Mouse (Mus musculus) kidney, adult 11 months (tissue): ENCODE measurements around the gene Kif18a.

Experiments
- DNase-seq: peaks from one replicate; pipeline ENCODE4 v3.0.0; 2022

Gene Kif18a

GRCm38 (mm10) chr2:109280600-109281340 lies at the start of gene Kif18a, which contains the start of gene Mettl15:
Gene Kif18a, plus strand, starts transcription at chr2:109280738.
Gene Mettl15, minus strand, starts transcription at chr2:109280748.
- DNase-seq: peak; percentile 97

DNA sequence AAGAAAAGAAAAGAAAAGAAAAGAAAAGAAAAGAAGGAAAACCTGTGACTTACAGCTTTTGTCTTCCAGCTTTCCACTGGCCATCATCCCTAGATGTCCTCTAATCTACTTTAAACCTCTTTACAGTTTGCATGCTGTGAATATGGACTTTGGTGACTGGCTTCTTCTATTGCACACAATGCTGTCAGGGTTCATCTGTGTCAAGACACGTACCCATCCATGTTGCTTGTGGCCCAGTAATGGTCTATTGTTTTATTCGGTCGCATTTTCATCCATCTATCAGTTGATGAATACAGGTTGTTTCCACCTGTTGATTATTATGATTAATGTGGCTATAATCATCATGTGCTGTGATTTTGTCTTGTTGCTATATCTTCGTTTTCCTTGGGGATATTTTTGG lies 46.7 kb upstream of the Kif18a start:
- no peak for DNase-seq

DNA sequence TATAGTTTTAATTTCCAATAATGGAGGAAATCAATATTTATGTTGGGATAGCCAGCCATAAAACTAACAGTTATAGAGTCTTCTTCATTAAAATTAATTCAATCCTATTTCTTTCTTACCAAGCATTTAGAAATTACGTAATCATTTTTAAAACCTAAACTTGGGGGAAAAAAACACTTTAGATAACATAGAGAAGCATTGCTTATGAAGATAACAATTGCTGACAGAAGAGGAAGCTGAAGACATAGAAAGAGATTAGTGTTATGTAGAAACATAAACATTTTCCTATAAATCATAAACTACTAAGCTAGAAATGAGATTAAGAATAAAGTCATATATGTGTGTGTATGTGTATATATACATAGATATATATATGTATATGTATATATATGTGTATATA lies 44.8 kb upstream of the Kif18a start:
- no peak for DNase-seq

GRCm38 (mm10) chr2:109241947-109242346 lies 38.6 kb upstream of the Kif18a start:
- no peak for DNase-seq

- DNase-seq: no peak
These were observed 17.8 kb upstream of the Kif18a start for GRCm38 (mm10) chr2:109262779-109263178.

DNA sequence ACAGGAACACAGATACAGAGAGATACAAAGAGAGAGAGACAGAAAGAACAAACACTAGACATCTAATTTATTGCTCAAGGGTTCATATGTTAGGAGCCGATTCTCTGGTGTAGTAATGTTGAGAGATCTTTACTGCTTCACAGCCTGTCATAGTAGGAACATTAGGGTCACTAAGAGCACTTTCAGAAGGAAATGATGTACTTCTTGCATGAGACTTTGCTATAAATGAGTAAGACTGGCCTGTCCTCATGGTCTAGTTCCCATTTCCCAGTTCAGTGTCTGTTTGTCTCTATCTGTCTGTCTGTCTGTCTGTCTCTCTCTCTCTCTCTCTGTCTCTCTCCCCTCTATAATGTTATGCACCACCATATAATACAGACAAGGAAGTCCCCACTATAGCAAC lies 7.4 kb upstream of the Kif18a start:
- DNase-seq: no peak

DNA sequence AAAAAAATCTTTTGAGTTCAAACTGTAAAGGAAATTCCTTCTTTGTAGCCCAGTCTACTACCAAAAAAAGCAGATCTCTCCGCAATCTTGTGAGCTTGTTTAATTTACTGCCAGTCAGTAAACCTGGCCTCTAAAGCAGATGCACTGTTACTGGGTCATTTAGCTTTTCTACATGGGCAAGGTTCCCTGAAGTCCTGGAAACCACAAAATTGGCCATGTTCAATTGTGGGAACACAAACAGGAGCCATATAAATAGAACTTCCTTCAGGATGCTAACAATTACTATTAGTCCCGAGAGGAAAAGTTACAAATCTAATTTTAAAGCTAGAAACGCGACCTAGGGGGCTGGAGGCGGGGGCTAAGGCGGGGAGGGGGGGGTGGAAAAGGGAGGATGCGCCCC lies 2.9 kb upstream of the Kif18a start:
- no peak for DNase-seq

DNA sequence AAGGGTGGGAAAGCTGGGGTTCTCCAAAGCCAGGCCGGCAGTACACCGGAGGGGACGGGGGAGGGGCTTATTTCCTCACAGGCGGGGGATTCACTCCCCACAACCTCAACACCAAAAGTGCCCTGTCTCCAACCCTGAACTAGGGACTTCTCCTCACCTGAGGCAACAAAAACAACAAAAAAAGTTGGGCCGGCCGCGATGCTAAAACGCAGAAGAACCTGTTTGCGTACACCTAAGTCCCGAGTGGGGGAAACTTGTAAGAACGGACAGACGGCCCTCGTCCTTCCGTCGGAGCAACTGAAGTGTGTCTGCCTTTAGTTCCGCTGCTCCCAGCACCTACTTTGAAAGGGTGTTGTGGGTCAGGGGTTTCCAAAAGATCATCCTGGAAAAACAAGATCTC lies 2.5 kb upstream of the Kif18a start:
- DNase-seq: peak; percentile 48

- no peak for DNase-seq
These were observed 302 bp upstream of the Kif18a start for GRCm38 (mm10) chr2:109280272-109280599.

- no peak for DNase-seq
These were observed 778 bp downstream of the Kif18a start for GRCm38 (mm10) chr2:109281341-109281690.

DNA sequence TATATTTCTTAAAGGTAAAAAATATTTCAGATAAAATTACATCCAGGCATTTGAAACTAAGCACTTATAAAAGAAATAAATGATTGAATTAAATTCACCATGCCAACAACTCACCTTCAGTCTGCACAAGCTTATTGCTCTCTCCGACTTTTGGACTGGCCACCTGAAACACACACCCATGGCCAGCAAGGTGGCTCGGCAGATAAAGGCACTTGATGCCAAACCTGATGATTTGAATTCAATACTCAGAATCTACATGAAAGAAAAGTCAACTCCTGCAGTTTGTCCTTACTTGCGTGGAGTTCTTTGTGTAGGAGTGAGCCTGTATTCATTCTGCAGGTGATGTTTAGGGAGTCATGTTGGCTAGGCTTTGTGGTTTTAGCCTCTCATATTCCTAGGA lies 3.6 kb downstream of the Kif18a start:
- no peak for DNase-seq

- DNase-seq: no peak
These were observed 8.8 kb downstream of the Kif18a start for GRCm38 (mm10) chr2:109289327-109289726.

- DNase-seq: no peak
These were observed 15.7 kb downstream of the Kif18a start for GRCm38 (mm10) chr2:109296264-109296663.

- no peak for DNase-seq
These were observed 17.6 kb downstream of the Kif18a start for GRCm38 (mm10) chr2:109298160-109298559.

DNA sequence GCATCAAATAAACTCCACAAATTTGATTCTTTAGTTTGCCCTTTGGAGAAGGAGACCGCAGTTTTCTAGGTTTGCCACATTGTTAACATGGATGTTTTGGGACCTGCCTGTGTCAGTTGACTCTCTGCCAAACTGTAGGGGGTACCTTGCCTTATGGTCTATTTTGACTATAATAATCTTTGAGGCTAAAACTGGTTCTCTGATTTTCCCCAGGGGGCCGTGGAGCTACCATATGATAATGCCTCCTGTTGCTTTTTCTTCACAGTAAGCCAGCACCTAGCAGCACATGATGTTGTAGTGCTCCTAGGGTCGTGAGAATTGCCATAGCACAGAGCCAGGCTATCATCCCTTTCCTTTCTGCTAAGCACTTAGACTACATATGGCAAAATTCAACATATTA lies 21.7 kb downstream of the Kif18a start:
- no peak for DNase-seq

GRCm38 (mm10) chr2:109303638-109304037 lies 23.1 kb downstream of the Kif18a start:
- DNase-seq: no peak

DNA sequence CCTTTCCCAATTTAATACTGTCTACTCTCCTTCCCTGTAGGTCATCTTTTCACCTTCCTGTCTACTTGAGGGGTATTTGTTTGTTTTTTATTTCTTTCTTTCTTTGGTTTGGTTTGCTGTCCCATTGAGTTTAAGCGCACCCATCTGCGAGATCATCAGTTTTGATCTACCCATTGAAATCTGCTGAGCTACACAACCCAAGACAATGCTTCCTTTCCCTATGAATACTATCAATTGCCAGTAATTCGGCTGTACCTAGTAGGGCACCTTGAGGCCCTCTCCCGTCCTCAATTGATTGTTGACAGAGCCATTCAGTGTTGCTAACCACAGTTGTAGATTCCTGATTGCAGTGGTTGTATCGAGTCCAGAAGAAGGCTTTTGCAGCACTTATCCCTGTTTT lies 30.8 kb downstream of the Kif18a start:
- DNase-seq: no peak

GRCm38 (mm10) chr2:109331807-109332206 lies 51.3 kb downstream of the Kif18a start:
- DNase-seq: no peak

- no peak for DNase-seq
These were observed 53.7 kb downstream of the Kif18a start for GRCm38 (mm10) chr2:109334237-109334636.

- DNase-seq: no peak
These were observed 55.2 kb downstream of the Kif18a start for GRCm38 (mm10) chr2:109335765-109336164.

GRCm38 (mm10) chr2:109345386-109345785 lies 64.8 kb downstream of the Kif18a start:
- DNase-seq: no peak

DNA sequence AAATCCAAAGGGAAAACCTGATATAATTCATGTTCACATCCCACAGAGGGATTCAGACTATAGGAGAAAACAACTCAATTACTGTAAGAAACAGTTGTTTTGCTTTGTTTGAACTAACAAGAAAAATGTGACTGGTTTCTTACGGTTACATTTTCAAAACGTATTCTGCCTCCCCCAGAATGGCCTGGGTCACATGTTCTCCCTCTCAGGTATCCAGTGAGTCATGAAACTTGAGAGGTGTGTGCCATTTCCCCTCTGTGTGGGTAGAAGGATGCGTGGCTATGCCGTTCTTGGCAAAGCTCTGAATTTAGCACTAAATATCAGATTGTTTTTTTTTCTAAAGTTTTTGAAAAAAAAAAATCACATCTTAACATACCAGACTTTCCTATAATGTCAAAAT lies 68.2 kb downstream of the Kif18a start:
- DNase-seq: no peak

- DNase-seq: no peak
These were observed 78.1 kb downstream of the Kif18a start for GRCm38 (mm10) chr2:109358456-109359141.

GRCm38 (mm10) chr2:109365962-109366361 lies 85.4 kb downstream of the Kif18a start:
- no peak for DNase-seq

GRCm38 (mm10) chr2:109374881-109375280 lies 94.3 kb downstream of the Kif18a start:
- no peak for DNase-seq
